Mouse (Mus musculus): ENCODE data around the gene Adra2c. TPM values are rescaled to one million over a fixed set of nuclear protein-coding genes. Genes with fewer than 3 reads are reported as not detected.

Adra2c gene
- polyA plus RNA-seq, 1 experiment from 2014 or later = 0.29 TPM

DNA sequence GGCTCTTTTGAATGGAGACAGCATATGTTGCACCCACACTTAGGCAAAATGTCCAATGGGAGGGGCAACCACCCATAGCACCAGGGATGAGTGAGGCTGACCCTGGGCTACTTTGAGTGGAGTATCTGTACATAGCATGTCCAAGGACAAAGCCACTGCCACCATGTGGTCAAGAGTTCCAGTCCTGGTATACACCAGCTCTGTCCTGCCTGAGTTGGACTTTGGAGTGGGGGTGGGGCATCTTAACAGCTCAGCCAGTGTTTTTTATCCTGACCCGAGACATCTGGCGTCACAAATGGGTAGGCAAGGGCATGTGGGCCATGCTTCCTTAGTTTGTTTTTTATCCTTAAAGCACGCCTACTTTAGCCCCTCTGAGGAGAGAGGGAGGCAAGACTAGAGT, 36.5 kb downstream of the Adra2c start:
- H3K27me3 ChIP-seq (ENCODE audit: insufficient read depth, poor library complexity, severe bottlenecking) = peaks cover 92% of the 10 kb centered on the region
- H3K27ac ChIP-seq = no peak overlapping the region
- WGBS = 28% methylated on average over 3 of the region's 3 CpGs

GRCm38 (mm10) chr5:35315204-35315603, 37.1 kb downstream of the Adra2c start:
- Histone ChIP-seq H3K27me3 (ENCODE audit: insufficient read depth, poor library complexity, severe bottlenecking) (peaks cover 94% of the 10 kb centered on the region), H3K36me3 (no peaks in the 10 kb centered on the region), H3K4me3 (no peak overlapping the region), H3K9me3 (no peaks in the 10 kb centered on the region), H3K4me1 (peaks cover 10% of the 10 kb centered on the region), H3K27ac (no peak overlapping the region)
- DNase-seq (ENCODE audit: low spot score) = no peak
- WGBS = 78% methylated on average over 3 of the region's 3 CpGs

More for the DNA sequence above, 36.5 kb downstream of the Adra2c start:
- Histone ChIP-seq H3K4me3 (no peak overlapping the region), H3K36me3 (no peaks in the 10 kb centered on the region), H3K9me3 (no peaks in the 10 kb centered on the region), H3K4me1 (peaks cover 10% of the 10 kb centered on the region)
- no peak for DNase-seq (ENCODE audit: low spot score)

DNA sequence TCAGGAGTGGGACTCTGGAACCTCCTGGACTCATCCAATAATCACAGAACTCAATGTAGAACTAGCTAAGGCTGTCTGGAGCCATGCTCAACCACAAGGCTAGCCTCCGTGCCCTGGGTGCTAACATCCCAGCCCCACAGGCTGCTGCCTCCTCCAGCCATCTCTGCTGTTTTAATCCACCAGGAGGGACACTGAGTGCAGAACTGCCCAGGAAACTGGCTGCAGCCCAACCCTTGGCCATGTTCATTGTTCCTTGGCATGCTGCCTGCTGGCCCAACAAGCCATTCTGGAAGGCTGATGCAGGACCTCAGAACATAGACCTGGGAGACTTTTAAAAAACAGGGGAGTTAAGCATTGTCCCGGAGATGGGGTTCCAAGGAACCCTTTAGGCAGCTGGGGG, 42.5 kb downstream of the Adra2c start:
- peaks cover 50% of the 10 kb centered on the region for H3K27me3 ChIP-seq (ENCODE audit: insufficient read depth, poor library complexity, severe bottlenecking)
- H3K4me1 ChIP-seq = peaks cover 8% of the 10 kb centered on the region; the same call in 1 of the 2 replicates
- H3K36me3 ChIP-seq = no peaks in the 10 kb centered on the region
- 73% methylated on average over 2 of the region's 2 CpGs for WGBS
- no peak overlapping the region for H3K4me3 ChIP-seq
- DNase-seq (ENCODE audit: low spot score) = no peak
- H3K9me3 ChIP-seq = no peaks in the 10 kb centered on the region
- no peak overlapping the region for H3K27ac ChIP-seq

- H3K4me3 ChIP-seq = no peak overlapping the region
- DNase-seq (ENCODE audit: low spot score) = no peak
- H3K36me3 ChIP-seq = no peaks in the 10 kb centered on the region
- WGBS = 70% methylated on average over 4 of the region's 4 CpGs
- no peaks in the 10 kb centered on the region for H3K4me1 ChIP-seq
- peaks cover 71% of the 10 kb centered on the region for H3K27me3 ChIP-seq (ENCODE audit: insufficient read depth, poor library complexity, severe bottlenecking)
- H3K9me3 ChIP-seq = no peaks in the 10 kb centered on the region
- H3K27ac ChIP-seq = no peak overlapping the region
These were observed 52.7 kb downstream of the Adra2c start for GRCm38 (mm10) chr5:35330822-35331221.

Other genes starting within 250 kb of the Adra2c start
- 0.26 and 5.0 TPM in 2 replicates for gene Hgfac, start 236.8 kb upstream of the Adra2c start, polyA plus RNA-seq (2016; fragmentation: Nextera tagmentation; extraction: Ambion mirVana)
- gene Dok7, start 221.6 kb upstream of the Adra2c start, polyA plus RNA-seq (2016; fragmentation: Nextera tagmentation; extraction: Ambion mirVana) = 2.3 and 4.4 TPM in 2 replicates
- 114 and 121 TPM in 2 replicates for gene Lrpap1, start 172.6 kb upstream of the Adra2c start, polyA plus RNA-seq (2016; fragmentation: Nextera tagmentation; extraction: Ambion mirVana)
- 0.30 and 0.41 TPM in 2 replicates for gene Hmx1, start 110.8 kb downstream of the Adra2c start, polyA plus RNA-seq (2016; fragmentation: Nextera tagmentation; extraction: Ambion mirVana)
- gene Cpz, start 247.4 kb downstream of the Adra2c start, polyA plus RNA-seq (2016; fragmentation: Nextera tagmentation; extraction: Ambion mirVana) = 5.0 and 8.3 TPM in 2 replicates

Data from heart, embryonic 10.5 days (tissue).